Mouse (Mus musculus): ENCODE measurements around the gene 4930404N11Rik.
A peak's percentile ranks its signal among the peaks of the same experiment; 100 is the strongest.

The 4930404N11Rik gene

GRCm38 (mm10) chr10:81379809-81380378 lies 14.3 kb upstream of the 4930404N11Rik start:
- DNase-seq: no peak

DNA sequence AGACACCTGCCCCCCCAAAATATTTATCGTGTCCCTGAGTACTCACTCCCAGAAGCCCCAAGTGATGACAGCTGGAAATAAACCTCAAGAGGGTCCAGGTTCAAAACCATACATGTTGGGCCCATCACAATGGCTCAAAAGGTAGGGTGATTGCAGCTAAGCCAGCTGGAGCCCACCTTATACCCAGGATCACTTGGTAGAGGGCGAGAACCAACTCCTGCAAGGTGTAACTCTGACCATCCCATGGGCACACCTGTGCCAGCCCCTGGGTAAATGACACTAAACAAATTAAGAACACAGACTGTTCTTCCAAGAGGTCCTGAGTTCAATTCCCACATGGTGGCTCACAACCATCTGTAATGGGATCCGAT lies 13.6 kb upstream of the 4930404N11Rik start:
- no peak for DNase-seq

- DNase-seq: peak; percentile 100
Measured at GRCm38 (mm10) chr10:81378553-81379182, 13.1 kb upstream of the 4930404N11Rik start.

GRCm38 (mm10) chr10:81377793-81378552 lies 12.4 kb upstream of the 4930404N11Rik start, which contains the start of gene Fzr1:
TSS of gene Fzr1 (minus strand) at chr10:81378516.
- no peak for DNase-seq

GRCm38 (mm10) chr10:81377362-81377664 lies 11.7 kb upstream of the 4930404N11Rik start:
- DNase-seq: no peak

DNA sequence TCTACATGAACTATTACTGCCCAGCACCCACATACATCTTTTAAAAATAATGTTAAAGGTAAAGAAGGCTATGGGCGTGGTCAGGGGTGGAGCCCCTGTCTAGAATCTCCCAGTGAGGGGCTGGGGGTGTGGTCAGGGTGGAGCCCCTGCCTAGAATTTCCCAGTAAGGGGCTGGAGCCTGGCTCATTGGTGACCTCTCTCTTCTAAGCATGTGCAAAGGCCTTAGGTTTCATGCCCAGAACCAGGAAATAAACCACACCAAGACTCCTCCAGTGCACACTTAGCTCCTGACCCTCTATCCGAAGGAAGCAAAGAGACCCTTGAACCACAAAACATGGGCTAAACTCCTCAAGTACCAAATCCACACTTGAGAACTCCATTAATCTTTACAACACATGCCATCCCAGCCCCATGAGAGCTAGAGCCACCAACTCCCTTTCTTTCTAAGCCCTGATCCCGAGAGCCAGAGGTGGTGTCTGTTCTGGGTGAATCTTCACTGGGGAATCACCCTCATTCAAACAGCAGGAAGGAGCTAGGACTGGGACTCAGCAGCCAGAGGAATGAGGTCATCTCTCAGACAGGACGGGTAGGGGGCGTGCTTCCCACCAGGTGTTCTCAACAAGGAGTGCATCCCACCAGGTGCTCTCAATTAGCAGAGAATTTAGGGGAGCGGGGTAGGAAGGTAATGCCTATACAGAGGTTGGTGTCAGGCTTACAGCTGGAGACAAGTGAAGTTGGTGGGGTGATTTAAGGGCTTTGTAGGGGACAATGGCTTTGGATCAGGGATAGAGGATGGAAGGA lies 11.1 kb upstream of the 4930404N11Rik start:
- no peak for DNase-seq

DNA sequence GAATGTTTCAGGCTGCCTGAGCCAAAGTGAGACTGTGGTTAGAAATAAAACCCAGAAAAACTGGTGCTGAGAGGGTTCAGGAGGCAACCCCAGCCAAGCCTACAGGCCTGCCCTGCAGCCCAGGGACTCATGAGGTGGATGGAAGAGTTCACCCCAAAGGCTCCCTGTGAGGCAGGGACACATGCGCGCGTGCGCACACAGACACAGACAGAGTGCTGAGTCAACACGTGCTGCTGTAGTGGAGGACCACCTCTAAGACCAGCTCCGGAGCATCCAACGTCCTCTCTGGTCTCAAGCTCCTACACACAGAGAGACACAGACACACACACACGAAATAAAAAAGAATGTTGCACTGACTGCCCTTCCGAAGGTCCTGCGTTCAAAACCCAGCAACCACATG lies 9.7 kb upstream of the 4930404N11Rik start:
- no peak for DNase-seq

DNA sequence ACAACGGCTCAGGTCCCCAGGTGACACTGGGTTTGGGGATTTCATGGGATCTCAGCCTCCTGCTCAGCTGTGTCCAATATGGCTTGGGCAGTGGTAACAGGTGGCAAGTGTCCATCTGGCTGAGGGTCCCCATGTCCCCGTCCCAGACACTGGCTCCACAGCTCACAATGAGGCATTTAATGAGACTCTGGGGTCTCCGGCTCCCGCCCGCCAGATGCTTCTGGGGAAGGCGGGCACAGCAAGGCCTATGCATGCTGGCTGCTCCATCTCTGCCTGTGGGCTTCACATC lies 1.5 kb upstream of the 4930404N11Rik start:
- no peak for DNase-seq

DNA sequence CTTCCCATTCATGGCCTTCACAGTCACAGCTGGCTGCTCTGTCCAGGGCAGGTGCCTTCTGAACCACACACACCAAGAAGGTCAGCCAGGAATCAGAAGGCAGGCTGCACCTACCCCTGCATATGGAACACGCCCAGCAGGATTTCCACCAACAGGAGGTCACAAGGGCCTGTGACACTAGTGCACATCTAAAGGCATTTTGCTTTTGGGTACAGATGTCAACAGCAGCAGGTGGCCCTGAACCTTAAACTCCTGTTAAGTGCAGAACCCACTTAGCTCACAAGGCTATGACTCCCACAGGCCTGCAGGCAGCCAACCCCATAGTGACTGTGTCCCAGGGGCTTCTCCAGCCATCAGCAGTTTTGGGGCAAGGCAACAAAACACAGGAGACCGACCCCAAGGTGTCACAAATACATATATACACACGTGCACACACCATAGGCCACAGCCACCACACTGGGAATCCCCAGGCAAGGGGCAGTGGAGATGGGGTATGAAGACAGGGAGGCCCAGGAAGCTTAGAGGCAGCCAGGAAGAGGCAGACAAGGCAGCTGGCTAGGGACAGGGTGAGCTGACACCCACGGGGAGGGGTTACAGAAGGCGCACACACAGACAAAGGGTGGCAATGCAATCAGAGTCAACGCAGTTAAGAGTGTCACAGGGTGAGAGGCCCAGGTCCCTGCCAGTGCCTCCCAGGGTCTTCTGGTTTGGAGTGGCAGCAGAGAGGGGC lies 1.0 kb upstream of the 4930404N11Rik start:
- DNase-seq: peak; percentile 46 to 49

- no peak for DNase-seq
Measured at GRCm38 (mm10) chr10:81365073-81365472, 543 bp downstream of the 4930404N11Rik start.

DNA sequence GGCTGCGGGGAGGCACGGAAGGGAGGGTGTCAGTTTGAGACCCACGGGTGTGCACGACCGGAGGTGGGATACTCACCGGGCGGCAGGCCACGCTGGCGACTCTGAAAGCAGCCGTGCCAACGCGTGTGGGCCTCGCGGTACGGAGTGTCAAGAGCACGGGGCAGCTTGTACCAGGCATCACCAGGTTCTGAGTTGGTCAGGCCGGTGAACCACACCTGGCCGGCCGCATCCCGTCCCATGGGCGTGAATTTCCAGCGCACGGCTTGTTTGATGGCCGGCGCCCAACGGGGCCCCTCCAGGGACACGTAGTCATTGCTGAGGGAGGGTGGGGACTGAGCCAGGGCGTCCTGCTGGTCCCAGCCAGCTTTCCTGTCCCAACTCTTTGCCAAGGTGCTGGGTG lies 950 bp downstream of the 4930404N11Rik start:
- peak in 1 of 2 experiments; percentile 37 for DNase-seq

GRCm38 (mm10) chr10:81363436-81364346 lies 1.9 kb downstream of the 4930404N11Rik start:
- peak in 1 of 2 experiments; percentile 78 for DNase-seq

DNA sequence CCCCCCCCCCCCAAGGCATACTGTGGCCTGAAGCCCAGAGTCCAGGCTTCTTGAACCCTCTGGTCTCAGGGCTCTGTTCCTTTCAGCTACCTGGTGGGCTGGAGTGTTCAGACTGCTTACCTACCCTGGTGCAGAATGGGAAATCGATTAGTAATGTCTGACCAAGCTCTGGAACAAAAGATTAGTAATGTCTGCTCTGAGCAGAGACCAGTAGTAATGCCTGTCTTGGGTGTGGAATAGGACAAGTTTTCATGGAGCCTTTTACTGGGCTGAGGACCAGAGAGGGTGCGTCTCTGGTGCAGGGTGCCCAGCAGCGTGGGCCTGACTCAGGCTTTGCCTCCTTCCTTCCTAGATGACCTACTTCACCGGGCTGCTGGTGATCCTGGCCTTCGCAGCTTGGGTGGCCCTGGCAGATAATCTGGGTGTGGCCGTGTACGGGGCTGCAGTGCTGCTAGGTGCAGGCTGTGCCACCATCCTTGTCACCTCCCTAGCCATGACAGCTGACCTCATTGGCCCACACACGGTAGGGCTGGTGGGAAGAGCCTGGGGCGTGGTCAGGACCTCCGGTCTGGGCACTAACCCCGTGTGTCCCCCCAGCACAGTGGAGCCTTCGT lies 3.2 kb downstream of the 4930404N11Rik start:
- no peak for DNase-seq

DNA sequence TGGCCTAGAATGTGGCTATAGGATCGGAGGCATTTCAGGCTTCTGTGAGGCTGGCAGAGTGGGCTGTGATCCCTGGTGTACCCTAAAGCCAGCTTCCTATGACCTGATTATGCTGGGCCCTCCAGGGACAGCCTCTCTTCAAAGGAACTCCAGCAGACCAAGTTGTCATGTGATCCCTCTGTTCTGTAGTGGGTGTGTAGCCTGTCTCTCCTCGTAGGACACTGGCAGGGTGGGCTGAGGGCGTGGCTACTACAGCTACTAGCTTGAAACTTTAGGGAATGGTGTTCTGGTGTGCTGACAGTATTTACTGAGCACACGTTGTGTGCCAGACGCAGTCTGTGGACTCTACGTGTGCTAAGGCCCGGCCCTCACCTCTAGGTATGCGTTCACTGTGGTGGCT lies 4.9 kb downstream of the 4930404N11Rik start:
- no peak for DNase-seq

DNA sequence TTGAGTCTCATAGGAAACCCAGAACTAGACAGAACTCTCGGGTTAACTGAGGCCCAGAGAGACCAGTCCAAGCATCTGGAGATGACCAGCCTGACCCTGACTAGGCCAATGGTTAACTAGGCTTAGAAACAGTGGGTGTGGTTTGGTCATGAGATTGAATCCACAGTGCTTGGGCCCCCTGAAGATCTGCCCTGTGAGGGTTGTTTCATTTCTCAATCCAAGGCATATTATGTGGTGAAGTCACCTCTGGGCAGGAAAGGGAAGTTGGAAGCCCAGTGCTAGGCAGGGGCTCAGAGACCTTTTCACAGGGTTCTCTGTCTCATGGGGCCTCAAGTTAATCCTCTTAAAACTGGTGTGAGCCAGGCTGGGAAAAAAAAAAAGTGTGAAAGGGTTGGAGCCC lies 6.8 kb downstream of the 4930404N11Rik start:
- peak; percentile 53 to 75 for DNase-seq

GRCm38 (mm10) chr10:81358209-81358608 lies 7.4 kb downstream of the 4930404N11Rik start:
- DNase-seq: no peak

DNA sequence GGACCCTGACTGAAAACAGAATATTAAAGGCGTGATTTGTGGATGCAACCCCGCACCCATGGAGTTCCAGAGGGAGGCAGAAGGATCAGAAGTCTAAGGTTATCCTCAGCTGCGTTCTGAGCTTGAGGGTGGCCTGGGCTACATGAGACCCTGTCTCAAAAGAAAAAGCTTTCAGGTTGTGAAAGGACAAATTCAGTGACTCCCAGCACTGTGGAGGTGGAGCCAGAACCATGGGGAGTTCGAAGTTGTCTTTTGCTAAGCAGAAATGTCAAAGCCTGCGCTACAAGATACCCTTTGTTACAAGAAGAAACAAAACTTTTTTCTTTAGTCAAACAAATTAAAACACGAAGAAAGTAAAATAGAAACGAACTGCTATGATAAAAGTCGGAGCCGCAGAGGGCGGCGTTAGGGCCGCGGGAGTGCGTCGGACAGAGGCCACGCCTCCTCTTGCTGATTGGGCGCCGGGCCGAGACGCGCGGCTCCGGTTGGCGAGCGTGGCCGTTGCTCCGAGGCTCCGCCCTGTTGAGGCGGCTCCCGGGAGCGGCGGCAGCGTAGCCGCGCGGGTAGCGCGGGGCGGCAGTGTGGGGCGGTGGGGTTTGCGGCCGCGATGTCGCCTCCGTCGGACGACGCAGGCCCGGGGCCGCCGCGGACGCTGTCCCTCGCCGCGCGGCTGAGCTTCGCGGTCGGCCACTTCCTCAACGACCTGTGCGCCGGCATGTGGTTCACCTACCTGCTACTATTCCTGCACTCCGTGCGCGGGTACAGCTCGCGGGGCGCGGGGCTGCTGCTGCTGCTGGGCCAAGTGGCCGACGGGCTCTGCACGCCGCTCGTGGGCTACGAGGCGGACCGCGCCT lies 8.4 kb downstream of the 4930404N11Rik start, which contains the start of gene Mfsd12:
Mfsd12 (plus strand) TSS at position 501 of the 854 bp plus-strand sequence.
- peak; percentile 94 to 96 for DNase-seq

DNA sequence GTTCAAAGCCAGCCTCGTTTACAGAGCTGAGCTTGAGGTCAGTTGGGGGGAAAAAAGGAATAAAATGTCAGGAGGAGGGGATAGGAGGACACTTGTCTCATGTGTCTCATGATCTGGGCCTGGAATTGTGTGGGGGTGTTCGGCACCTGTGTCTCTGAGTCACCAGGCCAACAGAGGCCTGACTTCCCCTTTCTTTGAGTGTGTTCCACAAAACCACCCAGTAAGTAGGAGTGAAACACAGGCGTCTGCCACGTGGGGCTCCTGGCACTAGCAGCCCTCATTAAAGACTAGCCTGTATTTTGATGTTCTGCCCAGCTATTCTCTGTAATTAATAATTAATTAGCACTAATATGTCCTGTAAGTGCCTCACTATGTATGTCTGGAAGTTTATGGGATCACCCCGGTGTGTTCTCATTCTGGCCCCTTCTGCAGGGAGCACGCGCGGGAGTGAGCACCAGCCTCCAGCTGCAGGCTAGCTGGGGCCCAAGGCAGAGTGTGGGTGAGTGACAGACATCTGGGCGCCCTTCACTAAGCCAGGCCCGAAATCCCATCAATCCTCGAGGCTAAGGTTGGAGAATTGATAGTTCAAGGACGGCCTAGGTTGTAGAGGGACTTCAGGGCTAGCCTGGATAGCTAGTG lies 9.1 kb downstream of the 4930404N11Rik start:
- DNase-seq: peak; percentile 60 to 62

GRCm38 (mm10) chr10:81355533-81355932 lies 10.1 kb downstream of the 4930404N11Rik start:
- DNase-seq: no peak

Data from kidney, postnatal 36 days (tissue).